Mouse (Mus musculus): Measurements from ENCODE around the gene Ccdc188. TPM values are rescaled to one million over a fixed set of nuclear protein-coding genes. Genes with fewer than 3 reads are reported as not detected.

The Ccdc188 gene
- total and polyA plus RNA-seq, 2 experiments: not detected

- H3K27me3 ChIP-seq (ENCODE audit: control insufficient read depth, insufficient read depth, low read length): no peaks in the 10 kb centered on the region
Measured at GRCm38 (mm10) chr16:18202061-18202460, 15.6 kb upstream of the Ccdc188 start.

GRCm38 (mm10) chr16:18203430-18204091 is 14.1 kb upstream of the Ccdc188 start:
- DNase-seq (ENCODE audit: extremely low read depth, low read depth, low spot score): no peak
- Histone ChIP-seq H3K4me1 (ENCODE audit: control insufficient read depth, insufficient read depth, low read length) (no peaks in the 10 kb centered on the region), H3K27ac (replicated peaks; ENCODE audit: insufficient read depth, low read depth, low read length) (no peak overlapping the region), H3K27me3 (ENCODE audit: control insufficient read depth, insufficient read depth, low read length) (no peaks in the 10 kb centered on the region), H3K36me3 (ENCODE audit: control insufficient read depth, insufficient read depth, low read length) (no peaks in the 10 kb centered on the region), H3K79me2 (ENCODE audit: control insufficient read depth, insufficient read depth, low read length) (no peaks in the 10 kb centered on the region), H3K9ac (ENCODE audit: low read depth, low read length) (no peak overlapping the region), H3K4me3 (ENCODE audit: insufficient read depth, low read depth, low read length) (no peak overlapping the region)
- 80% methylated on average over 7 of the region's 7 CpGs for WGBS
- no peak for TF ChIP-seq POLR2A (IDR thresholded peaks at IDR 0.05; ENCODE audit: extremely low read depth, insufficient read depth, low read length)
- no peak for TF ChIP-seq CTCF (IDR thresholded peaks at IDR 0.05; ENCODE audit: low read depth, low read length)

More at GRCm38 (mm10) chr16:18202061-18202460, 15.6 kb upstream of the Ccdc188 start:
- H3K79me2 ChIP-seq (ENCODE audit: control insufficient read depth, insufficient read depth, low read length): no peaks in the 10 kb centered on the region
- 87% methylated on average over 1 of the region's 1 CpGs for WGBS
- no peaks in the 10 kb centered on the region for H3K4me1 ChIP-seq (ENCODE audit: control insufficient read depth, insufficient read depth, low read length)
- no peak for DNase-seq (ENCODE audit: extremely low read depth, low read depth, low spot score)
- TF ChIP-seq POLR2A (IDR thresholded peaks at IDR 0.05; ENCODE audit: extremely low read depth, insufficient read depth, low read length): no peak
- TF ChIP-seq CTCF (IDR thresholded peaks at IDR 0.05; ENCODE audit: low read depth, low read length): no peak
- H3K27ac ChIP-seq (replicated peaks; ENCODE audit: insufficient read depth, low read depth, low read length): no peak overlapping the region
- no peaks in the 10 kb centered on the region for H3K36me3 ChIP-seq (ENCODE audit: control insufficient read depth, insufficient read depth, low read length)
- no peak overlapping the region for H3K9ac ChIP-seq (ENCODE audit: low read depth, low read length)
- H3K4me3 ChIP-seq (ENCODE audit: insufficient read depth, low read depth, low read length): no peak overlapping the region

DNA sequence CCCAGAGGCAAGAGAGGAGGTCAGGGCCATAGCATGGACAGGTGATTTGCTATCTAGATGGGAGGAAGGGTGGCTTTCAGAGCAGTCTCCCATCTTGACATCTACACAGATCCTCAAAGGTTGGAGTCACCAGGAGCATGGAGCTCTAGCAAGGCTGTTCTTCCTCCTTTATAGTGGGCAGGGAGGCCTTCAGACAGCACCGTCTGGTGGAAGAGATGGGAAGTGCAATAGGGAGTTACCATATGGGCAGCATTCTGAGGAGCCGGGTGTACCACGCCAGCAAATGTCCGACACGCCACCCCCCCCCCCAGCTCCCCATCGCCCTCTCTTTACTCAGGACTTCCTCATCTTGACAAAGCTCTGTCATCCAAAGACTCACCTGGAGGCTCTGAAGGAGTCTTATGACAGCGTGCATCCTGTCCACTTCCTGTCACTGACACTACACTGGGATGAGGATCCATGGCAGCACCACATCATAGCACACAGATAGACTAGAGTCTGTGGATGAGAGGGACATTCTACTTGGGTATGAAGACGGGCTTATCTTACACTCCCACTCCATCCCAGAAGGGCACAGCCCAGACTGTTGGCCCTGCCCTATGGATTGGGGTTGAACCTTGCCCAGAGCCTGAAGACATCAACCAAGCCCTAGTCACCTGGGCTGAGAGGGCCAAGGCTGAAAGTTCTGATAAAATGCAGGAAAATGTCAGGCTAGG is 6.8 kb upstream of the Ccdc188 start:
- TF ChIP-seq POLR2A (IDR thresholded peaks at IDR 0.05; ENCODE audit: extremely low read depth, insufficient read depth, low read length): no peak
- peak; percentile 77 for TF ChIP-seq CTCF (IDR thresholded peaks at IDR 0.05; ENCODE audit: low read depth, low read length)

GRCm38 (mm10) chr16:18211417-18212171 is 6.1 kb upstream of the Ccdc188 start:
- DNase-seq (ENCODE audit: extremely low read depth, low read depth, low spot score): peak; percentile 34
- Histone ChIP-seq H3K4me3 (ENCODE audit: insufficient read depth, low read depth, low read length) (no peak overlapping the region), H3K27ac (replicated peaks; ENCODE audit: insufficient read depth, low read depth, low read length) (no peak overlapping the region), H3K36me3 (ENCODE audit: control insufficient read depth, insufficient read depth, low read length) (no peaks in the 10 kb centered on the region), H3K27me3 (ENCODE audit: control insufficient read depth, insufficient read depth, low read length) (no peaks in the 10 kb centered on the region), H3K9ac (ENCODE audit: low read depth, low read length) (no peak overlapping the region), H3K4me1 (ENCODE audit: control insufficient read depth, insufficient read depth, low read length) (no peaks in the 10 kb centered on the region), H3K79me2 (ENCODE audit: control insufficient read depth, insufficient read depth, low read length) (no peaks in the 10 kb centered on the region)
- WGBS: 46% methylated on average over 10 of the region's 10 CpGs
- TF ChIP-seq CTCF (IDR thresholded peaks at IDR 0.05; ENCODE audit: low read depth, low read length) (peak; percentile 98), POLR2A (IDR thresholded peaks at IDR 0.05; ENCODE audit: extremely low read depth, insufficient read depth, low read length) (no peak)

More for the DNA sequence above, 6.8 kb upstream of the Ccdc188 start:
- no peaks in the 10 kb centered on the region for H3K36me3 ChIP-seq (ENCODE audit: control insufficient read depth, insufficient read depth, low read length)
- no peaks in the 10 kb centered on the region for H3K79me2 ChIP-seq (ENCODE audit: control insufficient read depth, insufficient read depth, low read length)
- H3K27ac ChIP-seq (replicated peaks; ENCODE audit: insufficient read depth, low read depth, low read length): no peak overlapping the region
- H3K4me1 ChIP-seq (ENCODE audit: control insufficient read depth, insufficient read depth, low read length): no peaks in the 10 kb centered on the region
- no peak overlapping the region for H3K9ac ChIP-seq (ENCODE audit: low read depth, low read length)
- WGBS: 15% methylated on average over 8 of the region's 8 CpGs
- no peak for DNase-seq (ENCODE audit: extremely low read depth, low read depth, low spot score)
- no peaks in the 10 kb centered on the region for H3K27me3 ChIP-seq (ENCODE audit: control insufficient read depth, insufficient read depth, low read length)
- no peak overlapping the region for H3K4me3 ChIP-seq (ENCODE audit: insufficient read depth, low read depth, low read length)

DNA sequence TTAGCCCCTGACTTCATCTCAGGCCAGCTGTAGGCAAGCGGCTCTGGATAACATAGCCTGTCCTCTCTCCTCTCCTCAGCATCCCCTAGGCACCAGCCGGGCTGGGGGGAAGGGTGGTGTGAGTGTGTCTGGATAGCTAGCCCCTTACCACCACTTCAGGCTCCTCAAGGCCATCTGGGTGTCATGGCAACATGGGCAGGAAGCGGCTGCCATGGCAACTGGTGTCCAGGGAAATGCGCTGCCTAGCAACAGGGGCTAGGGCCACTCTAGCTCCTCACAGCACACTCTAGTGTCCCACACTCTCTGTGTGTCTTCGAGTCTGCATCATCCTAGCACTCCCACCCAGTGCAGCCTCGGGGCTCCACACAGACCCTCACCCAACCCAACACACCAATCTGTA is 4.0 kb upstream of the Ccdc188 start:
- 72% methylated on average over 6 of the region's 6 CpGs for WGBS
- Histone ChIP-seq H3K4me3 (ENCODE audit: insufficient read depth, low read depth, low read length) (no peak overlapping the region), H3K27ac (replicated peaks; ENCODE audit: insufficient read depth, low read depth, low read length) (no peak overlapping the region), H3K27me3 (ENCODE audit: control insufficient read depth, insufficient read depth, low read length) (no peaks in the 10 kb centered on the region), H3K4me1 (ENCODE audit: control insufficient read depth, insufficient read depth, low read length) (no peaks in the 10 kb centered on the region), H3K79me2 (ENCODE audit: control insufficient read depth, insufficient read depth, low read length) (no peaks in the 10 kb centered on the region), H3K36me3 (ENCODE audit: control insufficient read depth, insufficient read depth, low read length) (no peaks in the 10 kb centered on the region), H3K9ac (ENCODE audit: low read depth, low read length) (no peak overlapping the region)
- TF ChIP-seq POLR2A (IDR thresholded peaks at IDR 0.05; ENCODE audit: extremely low read depth, insufficient read depth, low read length) (no peak), CTCF (IDR thresholded peaks at IDR 0.05; ENCODE audit: low read depth, low read length) (no peak)
- no peak for DNase-seq (ENCODE audit: extremely low read depth, low read depth, low spot score)
